Mouse (Mus musculus) hindbrain, embryonic 15.5 days (tissue): ENCODE data around the gene Zfpl1. TPM values are rescaled to one million over a fixed set of nuclear protein-coding genes. Genes with fewer than 3 reads are reported as not detected.
"Not testable (repeated sequence)": the region's sequence is repeated elsewhere in the genome, so short reads cannot be mapped to it uniquely, and the experiment has no call there.

Source experiments
- ATAC-seq: fragments of 200-750 bp; cut with Nextera tagmentation; 2 replicates; pipeline ENCODE4 v1.8.0; 2017; ENCODE audit warnings: low read depth, moderate number of reproducible peaks, moderate TSS enrichment; ENCODE audit not compliant: low FRiP score
- H3K27ac ChIP-seq: fragments of 300-500 bp; sonication (generic); replicated peaks from 2 replicates; pipeline ENCODE4 v1.5.1; 2015; ENCODE audit warnings: mild to moderate bottlenecking, inconsistent platforms
- H3K27me3 ChIP-seq: fragments of 300-500 bp; sonication (generic); 2 replicates; pipeline ENCODE4 v1.6.1; 2015; ENCODE audit warnings: control low read depth, inconsistent platforms
- H3K36me3 ChIP-seq: fragments of 300-500 bp; sonication (generic); 2 replicates; pipeline ENCODE4 v1.6.1; 2015; ENCODE audit warnings: control low read depth, inconsistent platforms
- H3K4me1 ChIP-seq: fragments of 300-500 bp; sonication (generic); replicated peaks from 2 replicates; pipeline ENCODE4 v1.6.1; 2015; ENCODE audit warnings: control low read depth, inconsistent platforms
- H3K4me2 ChIP-seq: fragments of 300-500 bp; sonication (generic); 2 replicates; pipeline ENCODE4 v1.6.1; 2015; ENCODE audit warnings: moderate library complexity, mild to moderate bottlenecking, inconsistent platforms
- H3K4me3 ChIP-seq: fragments of 300-500 bp; sonication (generic); 2 replicates; pipeline ENCODE4 v1.5.1; 2015; ENCODE audit warnings: mild to moderate bottlenecking, inconsistent platforms
- H3K9ac ChIP-seq: fragments of 300-500 bp; sonication (generic); 2 replicates; pipeline ENCODE4 v1.6.1; 2015; ENCODE audit warnings: inconsistent platforms
- H3K9me3 ChIP-seq: fragments of 300-500 bp; sonication (generic); 2 replicates; pipeline ENCODE4 v1.6.1; 2016; ENCODE audit warnings: control low read depth, inconsistent platforms
- WGBS: fragments of 180-500 bp; shearing (Covaris S2); methylation state at CpG from one replicate; pipeline ENCODE4 v1.1.7; 2015; 5-methylcytosine and 5-hydroxymethylcytosine counted together
- polyA plus RNA-seq: library from polyadenylated mRNA; unstranded; fragments of >200 nt; fragmentation: Nextera tagmentation; extraction: Ambion mirVana; gene quantifications from 2 replicates; pipeline ENCODE4 v1.2.1, GENCODE M21; 2015

Gene Zfpl1
- 79.3 and 82.0 TPM in 2 replicates for polyA plus RNA-seq

GRCm38 (mm10) chr19:6084478-6085248 is at the start of gene Zfpl1, which contains the start of gene Cdca5:
Gene Zfpl1 (minus strand): TSS chr19:6084956.
Gene Cdca5 (plus strand): TSS chr19:6084983.
- Histone ChIP-seq H3K4me3 (peak within 1 kb of the TSS; percentile 60), H3K36me3 (peaks cover 28% of the 10 kb centered on the region), H3K4me2 (peak within 1 kb of the TSS; percentile 81), H3K9me3 (no peaks in the 10 kb centered on the region), H3K9ac (peak within 1 kb of the TSS; percentile 71), H3K4me1 (peaks cover 23% of the 10 kb centered on the region), H3K27ac (peak within 1 kb of the TSS; percentile 56), H3K27me3 (no peaks in the 10 kb centered on the region)
- ATAC-seq = peak; percentile 91
- under 1% methylated on average over 58 of the region's 58 CpGs for WGBS

GRCm38 (mm10) chr19:6133197-6133596 is 48.4 kb upstream of the Zfpl1 start:
- H3K4me2 ChIP-seq, H3K9ac ChIP-seq, H3K9me3 ChIP-seq, H3K4me1 ChIP-seq, ATAC-seq, H3K4me3 ChIP-seq, H3K27ac ChIP-seq, H3K27me3 ChIP-seq: not testable (repeated sequence)
- 52% methylated on average over 1 of the region's 1 CpGs for whole genome bisulfite sequencing
- peaks cover 16% of the 10 kb centered on the region; the same call in 1 of the 2 replicates for H3K36me3 ChIP-seq

GRCm38 (mm10) chr19:6132171-6132827 is 47.5 kb upstream of the Zfpl1 start:
- no peak for ATAC-seq
- no peaks in the 10 kb centered on the region for H3K27me3 ChIP-seq
- H3K4me1 ChIP-seq = peaks cover 5% of the 10 kb centered on the region; the same call in 1 of the 2 replicates
- no peak overlapping the region for H3K4me3 ChIP-seq
- 78% methylated on average over 7 of the region's 7 CpGs for WGBS
- no peak overlapping the region for H3K9ac ChIP-seq
- no peaks in the 10 kb centered on the region for H3K9me3 ChIP-seq
- H3K27ac ChIP-seq = no peak overlapping the region
- H3K4me2 ChIP-seq = no peak overlapping the region
- H3K36me3 ChIP-seq = peaks cover 12% of the 10 kb centered on the region; the same call in 1 of the 2 replicates

- not testable (repeated sequence) for H3K4me3 ChIP-seq, H3K9ac ChIP-seq, H3K9me3 ChIP-seq, H3K27me3 ChIP-seq, H3K4me2 ChIP-seq, H3K36me3 ChIP-seq, H3K27ac ChIP-seq, ATAC-seq
- H3K4me1 ChIP-seq = peaks cover 10% of the 10 kb centered on the region
- WGBS = 74% methylated on average over 7 of the region's 7 CpGs
Observed at GRCm38 (mm10) chr19:6130414-6131128, 45.8 kb upstream of the Zfpl1 start.

- no peaks in the 10 kb centered on the region for H3K9me3 ChIP-seq
- peak within 1 kb of the TSS; percentile 56 for H3K4me3 ChIP-seq
- peak within 1 kb of the TSS; percentile 89 for H3K27ac ChIP-seq
- H3K27me3 ChIP-seq = no peaks in the 10 kb centered on the region
- H3K9ac ChIP-seq = peak within 1 kb of the TSS; percentile 65
- WGBS = under 1% methylated on average over 32 of the region's 32 CpGs
- H3K4me1 ChIP-seq = peaks cover 12% of the 10 kb centered on the region
- no peaks in the 10 kb centered on the region for H3K36me3 ChIP-seq
- ATAC-seq = peak; percentile 95
- peak within 1 kb of the TSS; percentile 55 for H3K4me2 ChIP-seq
Observed at GRCm38 (mm10) chr19:6127760-6128341, 43.1 kb upstream of the Zfpl1 start, which contains the start of gene Snx15. Gene Snx15 (minus strand): TSS chr19:6128304.

- WGBS = 77% methylated on average over 10 of the region's 10 CpGs
- Histone ChIP-seq H3K4me3 (peak overlapping the region; percentile 56), H3K27me3 (no peaks in the 10 kb centered on the region), H3K36me3 (no peaks in the 10 kb centered on the region), H3K27ac (peak overlapping the region; percentile 89), H3K9me3 (no peaks in the 10 kb centered on the region), H3K4me1 (peaks cover 12% of the 10 kb centered on the region), H3K9ac (no peak overlapping the region), H3K4me2 (peak overlapping the region; percentile 55)
- no peak for ATAC-seq
Observed at GRCm38 (mm10) chr19:6126789-6127580, 42.2 kb upstream of the Zfpl1 start.

- H3K4me2 ChIP-seq = no peak overlapping the region
- no peaks in the 10 kb centered on the region for H3K36me3 ChIP-seq
- no peak overlapping the region for H3K27ac ChIP-seq
- no peaks in the 10 kb centered on the region for H3K9me3 ChIP-seq
- 19% methylated on average over 4 of the region's 4 CpGs for WGBS
- H3K4me3 ChIP-seq = no peak overlapping the region
- no peak overlapping the region for H3K9ac ChIP-seq
- ATAC-seq = no peak
- peaks cover 12% of the 10 kb centered on the region for H3K4me1 ChIP-seq
- H3K27me3 ChIP-seq = no peaks in the 10 kb centered on the region
Observed at GRCm38 (mm10) chr19:6126289-6126688, 41.5 kb upstream of the Zfpl1 start.

- no peaks in the 10 kb centered on the region for H3K27me3 ChIP-seq
- no peak overlapping the region for H3K4me3 ChIP-seq
- H3K4me2 ChIP-seq = no peak overlapping the region
- no peak overlapping the region for H3K27ac ChIP-seq
- H3K36me3 ChIP-seq = no peaks in the 10 kb centered on the region
- 75% methylated on average over 2 of the region's 2 CpGs for WGBS
- peaks cover 12% of the 10 kb centered on the region for H3K4me1 ChIP-seq
- H3K9ac ChIP-seq = no peak overlapping the region
- H3K9me3 ChIP-seq = no peaks in the 10 kb centered on the region
- no peak for ATAC-seq
Observed at GRCm38 (mm10) chr19:6124898-6125297, 40.1 kb upstream of the Zfpl1 start.

- Histone ChIP-seq H3K27ac (no peak overlapping the region), H3K9ac (no peak overlapping the region)
- ATAC-seq = no peak
Observed at GRCm38 (mm10) chr19:6123330-6123729, 38.6 kb upstream of the Zfpl1 start.

GRCm38 (mm10) chr19:6121761-6122160 is 37.0 kb upstream of the Zfpl1 start:
- no peaks in the 10 kb centered on the region for H3K9me3 ChIP-seq
- H3K4me2 ChIP-seq = no peak overlapping the region
- H3K27me3 ChIP-seq = no peaks in the 10 kb centered on the region
- H3K4me3 ChIP-seq = no peak overlapping the region
- H3K36me3 ChIP-seq = no peaks in the 10 kb centered on the region
- no peak overlapping the region for H3K9ac ChIP-seq
- WGBS = 22% methylated on average over 17 of the region's 19 CpGs
- ATAC-seq = no peak
- peaks cover 25% of the 10 kb centered on the region for H3K4me1 ChIP-seq
- no peak overlapping the region for H3K27ac ChIP-seq

More at GRCm38 (mm10) chr19:6123330-6123729, 38.6 kb upstream of the Zfpl1 start:
- Histone ChIP-seq H3K36me3 (no peaks in the 10 kb centered on the region), H3K4me1 (peaks cover 19% of the 10 kb centered on the region), H3K4me2 (no peak overlapping the region), H3K4me3 (no peak overlapping the region), H3K9me3 (no peaks in the 10 kb centered on the region), H3K27me3 (no peaks in the 10 kb centered on the region)
- 58% methylated on average over 8 of the region's 8 CpGs for WGBS

- Histone ChIP-seq H3K4me2 (peak overlapping the region; percentile 83), H3K27me3 (no peaks in the 10 kb centered on the region), H3K4me1 (peaks cover 28% of the 10 kb centered on the region), H3K9me3 (no peaks in the 10 kb centered on the region), H3K36me3 (peaks cover 22% of the 10 kb centered on the region), H3K27ac (peak overlapping the region; percentile 92), H3K4me3 (peak overlapping the region; percentile 87), H3K9ac (peak overlapping the region; percentile 74)
- peak; percentile 60 for ATAC-seq
- WGBS = 1% methylated on average over 8 of the region's 8 CpGs
Observed at GRCm38 (mm10) chr19:6118677-6119185, 34.0 kb upstream of the Zfpl1 start.
